Mouse (Mus musculus) liver, postnatal 0 days (tissue): ENCODE data around the gene Mmp15. TPM values are rescaled to one million over a fixed set of nuclear protein-coding genes. Genes with fewer than 3 reads are reported as not detected.

Source experiments
- ATAC-seq: fragments of 200-750 bp; cut with Nextera tagmentation; 2 replicates; pipeline ENCODE4 v1.8.0; 2017; ENCODE audit warnings: mild to moderate bottlenecking, moderate library complexity
- DNase-seq: peaks from one replicate; pipeline ENCODE4 v3.0.0-alpha.2; 2016
- H3K27ac ChIP-seq: fragments of 300-500 bp; sonication (generic); 2 replicates; pipeline ENCODE4 v1.5.1; 2014; ENCODE audit warnings: antibody characterized with exemption, moderate library complexity, mild to moderate bottlenecking, low read depth
- H3K27me3 ChIP-seq: fragments of 300-500 bp; sonication (generic); 2 replicates; pipeline ENCODE4 v1.6.1; 2014; ENCODE audit warnings: low read length, control low read depth, mixed read lengths; ENCODE audit not compliant: insufficient read depth
- H3K36me3 ChIP-seq: fragments of 300-500 bp; sonication (generic); replicated peaks from 2 replicates; pipeline ENCODE4 v1.6.1; 2014; ENCODE audit warnings: mild to moderate bottlenecking, control low read depth, low read length, moderate library complexity, mixed read lengths; ENCODE audit not compliant: insufficient read depth
- H3K4me1 ChIP-seq: fragments of 300-500 bp; sonication (generic); 2 replicates; pipeline ENCODE4 v1.6.1; 2014; ENCODE audit warnings: antibody characterized with exemption, mild to moderate bottlenecking, control low read depth; ENCODE audit not compliant: insufficient read depth
- H3K4me2 ChIP-seq: fragments of 300-500 bp; sonication (generic); 2 replicates; pipeline ENCODE4 v1.6.1; 2014; ENCODE audit warnings: low read depth, mild to moderate bottlenecking, low read length, moderate library complexity, mixed read lengths
- H3K4me3 ChIP-seq: fragments of 300-500 bp; sonication (generic); 2 replicates; pipeline ENCODE4 v1.5.1; 2014; ENCODE audit warnings: low read depth, low read length
- H3K9ac ChIP-seq: fragments of 300-500 bp; sonication (generic); replicated peaks from 2 replicates; pipeline ENCODE4 v1.6.1; 2014; ENCODE audit warnings: mild to moderate bottlenecking, moderate library complexity
- H3K9me3 ChIP-seq: fragments of 300-500 bp; sonication (generic); 2 replicates; pipeline ENCODE4 v1.6.1; 2016; ENCODE audit warnings: mild to moderate bottlenecking, control low read depth, low read length, mixed read lengths
- CTCF ChIP-seq: sonication (generic); IDR thresholded peaks from 2 replicates; pipeline ENCODE4 v1.5.1; 2016; ENCODE audit warnings: antibody characterized with exemption, low read depth
- EP300 ChIP-seq: IDR thresholded peaks from 2 replicates; pipeline ENCODE4 v1.6.1; 2016; ENCODE audit warnings: antibody characterized with exemption, low read depth, mild to moderate bottlenecking
- WGBS: fragments of 180-500 bp; shearing (Covaris S2); extraction: QIAGEN DNeasy Blood & Tissue Kit; methylation state at CpG from one replicate; pipeline ENCODE4 v1.1.7; 2014; ENCODE audit not compliant: insufficient replicate concordance; 5-methylcytosine and 5-hydroxymethylcytosine counted together
- polyA plus RNA-seq: library from polyadenylated mRNA; unstranded; fragments of >200 nt; fragmentation: Nextera tagmentation; extraction: Ambion mirVana; gene quantifications from 2 replicates; pipeline ENCODE4 v1.2.1, GENCODE M21; 2015

The Mmp15 gene
- polyA plus RNA-seq, 1 experiment from 2014 or later = 0.66 TPM

GRCm38 (mm10) chr8:95313857-95314256 lies 38.2 kb upstream of the Mmp15 start:
- Histone ChIP-seq H3K4me1 (no peaks in the 10 kb centered on the region), H3K27ac (no peak overlapping the region), H3K9ac (no peak overlapping the region), H3K4me2 (no peak overlapping the region), H3K4me3 (no peak overlapping the region), H3K27me3 (no peaks in the 10 kb centered on the region), H3K9me3 (no peaks in the 10 kb centered on the region), H3K36me3 (no peaks in the 10 kb centered on the region)
- TF ChIP-seq CTCF = no peak
- TF ChIP-seq EP300 = no peak
- ATAC-seq (no peak), DNase-seq (no peak)
- WGBS = 83% methylated on average over 6 of the region's 6 CpGs

GRCm38 (mm10) chr8:95314707-95315106 lies 37.4 kb upstream of the Mmp15 start:
- DNase-seq (no peak), ATAC-seq (no peak)
- H3K9me3 ChIP-seq = no peaks in the 10 kb centered on the region
- H3K27ac ChIP-seq = no peak overlapping the region
- H3K36me3 ChIP-seq = no peaks in the 10 kb centered on the region
- no peak overlapping the region for H3K4me3 ChIP-seq
- WGBS = 52% methylated on average over 2 of the region's 2 CpGs
- H3K4me2 ChIP-seq = no peak overlapping the region
- no peaks in the 10 kb centered on the region for H3K27me3 ChIP-seq
- no peak overlapping the region for H3K9ac ChIP-seq
- TF ChIP-seq EP300 = no peak
- TF ChIP-seq CTCF = no peak; the same call in 1 of the 2 replicates
- 0 out of 2 replicates have a peak, but pooled peaks cover under 1% of the 10 kb centered on the region for H3K4me1 ChIP-seq

GRCm38 (mm10) chr8:95315350-95315749 lies 36.7 kb upstream of the Mmp15 start:
- ATAC-seq (no peak), DNase-seq (no peak)
- no peak overlapping the region for H3K4me3 ChIP-seq
- no peaks in the 10 kb centered on the region for H3K36me3 ChIP-seq
- no peaks in the 10 kb centered on the region for H3K9me3 ChIP-seq
- H3K9ac ChIP-seq = no peak overlapping the region
- peaks cover 7% of the 10 kb centered on the region for H3K4me1 ChIP-seq
- no peak overlapping the region for H3K27ac ChIP-seq
- H3K4me2 ChIP-seq = no peak overlapping the region
- no peak for TF ChIP-seq CTCF
- TF ChIP-seq EP300 = no peak
- WGBS = 81% methylated on average over 1 of the region's 1 CpGs
- no peaks in the 10 kb centered on the region for H3K27me3 ChIP-seq

- DNase-seq (peak; percentile 76), ATAC-seq (peak; percentile 75)
- Histone ChIP-seq H3K4me3 (peak overlapping the region; percentile 38), H3K9me3 (no peaks in the 10 kb centered on the region), H3K4me2 (peak overlapping the region; percentile 89), H3K27me3 (no peaks in the 10 kb centered on the region), H3K9ac (peak overlapping the region; percentile 12; the same call in 1 of the 2 replicates), H3K36me3 (no peaks in the 10 kb centered on the region), H3K4me1 (peaks cover 12% of the 10 kb centered on the region), H3K27ac (no peak overlapping the region)
- 3% methylated on average over 40 of the region's 41 CpGs for WGBS
- TF ChIP-seq CTCF = peak; percentile 48
- TF ChIP-seq EP300 = no peak
Observed at GRCm38 (mm10) chr8:95320224-95321139, 31.6 kb upstream of the Mmp15 start.

- no peak overlapping the region for H3K27ac ChIP-seq
- 66% methylated on average over 3 of the region's 3 CpGs for WGBS
- H3K4me1 ChIP-seq = peaks cover 12% of the 10 kb centered on the region
- no peak overlapping the region for H3K9ac ChIP-seq
- H3K27me3 ChIP-seq = no peaks in the 10 kb centered on the region
- H3K4me2 ChIP-seq = no peak overlapping the region
- no peak for DNase-seq
- no peak for ATAC-seq
- TF ChIP-seq EP300 (no peak), CTCF (no peak)
- no peak overlapping the region for H3K4me3 ChIP-seq
- peaks cover 20% of the 10 kb centered on the region for H3K36me3 ChIP-seq
- no peaks in the 10 kb centered on the region for H3K9me3 ChIP-seq
Observed at GRCm38 (mm10) chr8:95323201-95323600, 28.9 kb upstream of the Mmp15 start.

GRCm38 (mm10) chr8:95324646-95325045 lies 27.4 kb upstream of the Mmp15 start:
- 66% methylated on average over 5 of the region's 5 CpGs for WGBS

More at GRCm38 (mm10) chr8:95324646-95325045, 27.4 kb upstream of the Mmp15 start:
- DNase-seq (no peak), ATAC-seq (no peak)
- H3K4me2 ChIP-seq = no peak overlapping the region
- H3K27me3 ChIP-seq = no peaks in the 10 kb centered on the region
- H3K27ac ChIP-seq = no peak overlapping the region
- TF ChIP-seq CTCF (no peak), EP300 (no peak)
- no peak overlapping the region for H3K4me3 ChIP-seq
- H3K9me3 ChIP-seq = no peaks in the 10 kb centered on the region
- H3K4me1 ChIP-seq = peaks cover 12% of the 10 kb centered on the region
- H3K9ac ChIP-seq = no peak overlapping the region
- peaks cover 33% of the 10 kb centered on the region for H3K36me3 ChIP-seq
